Mouse (Mus musculus): ENCODE measurements at regions not wholly inside any gene's neighbourhood (a gene's known extent, or its start where the extent isn't known, plus 50 kb on each side); places are given as distances from the start of the nearest gene placed in this dataset.

GRCm38 (mm10) chr17:51528161-51528560, 304.9 kb downstream of the Satb1 start:
- DNase-seq (ENCODE audit: low spot score in 2 of 2), result no peak

GRCm38 (mm10) chr17:51526881-51527280, 306.2 kb downstream of the Satb1 start:
- DNase-seq (ENCODE audit: low spot score in 2 of 2), result no peak

- no peak for DNase-seq (ENCODE audit: low spot score in 2 of 2)
Measured at GRCm38 (mm10) chr17:51526464-51526863, 306.6 kb downstream of the Satb1 start.

- no peak for DNase-seq (ENCODE audit: low spot score in 2 of 2)
Measured at GRCm38 (mm10) chr17:51526021-51526420, 307.1 kb downstream of the Satb1 start.

- DNase-seq (ENCODE audit: low spot score in 2 of 2), result no peak
Measured at GRCm38 (mm10) chr17:51525219-51525618, 307.9 kb downstream of the Satb1 start.

GRCm38 (mm10) chr17:51511917-51512316, 321.2 kb downstream of the Satb1 start:
- DNase-seq (ENCODE audit: low spot score in 2 of 2), result no peak

GRCm38 (mm10) chr17:51500751-51501150, 321.6 kb upstream of the Tbc1d5 start:
- DNase-seq (ENCODE audit: low spot score in 2 of 2), result no peak

- no peak for DNase-seq (ENCODE audit: low spot score in 2 of 2)
Measured at GRCm38 (mm10) chr17:51499541-51499940, 320.4 kb upstream of the Tbc1d5 start.

- no peak for DNase-seq (ENCODE audit: low spot score in 2 of 2)
Measured at GRCm38 (mm10) chr17:51495038-51495437, 315.9 kb upstream of the Tbc1d5 start.

GRCm38 (mm10) chr17:51489386-51489785, 310.2 kb upstream of the Tbc1d5 start:
- DNase-seq (ENCODE audit: low spot score in 2 of 2), result no peak

GRCm38 (mm10) chr17:51487918-51488445, 308.8 kb upstream of the Tbc1d5 start:
- DNase-seq (ENCODE audit: low spot score in 2 of 2), result no peak

GRCm38 (mm10) chr17:51477810-51478209, 298.7 kb upstream of the Tbc1d5 start:
- DNase-seq (ENCODE audit: low spot score in 2 of 2), result no peak

- DNase-seq (ENCODE audit: low spot score in 2 of 2), result no peak
Measured at GRCm38 (mm10) chr17:51477404-51477803, 298.3 kb upstream of the Tbc1d5 start.

GRCm38 (mm10) chr17:51462137-51462880, 283.2 kb upstream of the Tbc1d5 start:
- DNase-seq (ENCODE audit: low spot score in 2 of 2), result no peak

GRCm38 (mm10) chr17:51461248-51461647, 282.1 kb upstream of the Tbc1d5 start:
- no peak for DNase-seq (ENCODE audit: low spot score in 2 of 2)

- DNase-seq (ENCODE audit: low spot score in 2 of 2), result no peak
Measured at GRCm38 (mm10) chr17:51459119-51459518, 280.0 kb upstream of the Tbc1d5 start.

- no peak for DNase-seq (ENCODE audit: low spot score in 2 of 2)
Measured at GRCm38 (mm10) chr17:51415746-51416145, 236.6 kb upstream of the Tbc1d5 start.

GRCm38 (mm10) chr17:51414304-51414703, 235.2 kb upstream of the Tbc1d5 start:
- DNase-seq (ENCODE audit: low spot score in 2 of 2), result no peak

- no peak for DNase-seq (ENCODE audit: low spot score in 2 of 2)
Measured at GRCm38 (mm10) chr17:51413741-51414140, 234.6 kb upstream of the Tbc1d5 start.

GRCm38 (mm10) chr17:51411545-51412094, 232.5 kb upstream of the Tbc1d5 start:
- DNase-seq (ENCODE audit: low spot score in 2 of 2), result peak in 1 of 2 experiments; percentile 6

GRCm38 (mm10) chr17:51408894-51409293, 229.7 kb upstream of the Tbc1d5 start:
- DNase-seq (ENCODE audit: low spot score in 2 of 2), result no peak

- DNase-seq (ENCODE audit: low spot score in 2 of 2), result no peak
Measured at GRCm38 (mm10) chr17:51408367-51408766, 229.2 kb upstream of the Tbc1d5 start.

GRCm38 (mm10) chr17:51407046-51407445, 227.9 kb upstream of the Tbc1d5 start:
- DNase-seq (ENCODE audit: low spot score in 2 of 2), result no peak
